Mouse (Mus musculus) myocyte (in vitro differentiated cells): ENCODE data around the gene Krt9.

Experiments
- MAX ChIP-seq: IDR thresholded peaks from one replicate; pipeline ENCODE4 v1.6.1; 2011; ENCODE audit warnings: low read depth, mild to moderate bottlenecking, control low read depth
- MYOG ChIP-seq, 3 experiments: IDR thresholded peaks; one replicate each; pipeline ENCODE4 v1.6.1; 2011; ENCODE audit warnings: control low read depth in 2 of 3, low read depth in 2 of 3, mild to moderate bottlenecking in 2 of 3; ENCODE audit not compliant: insufficient read length in 2 of 3, control insufficient read depth in 1 of 3, insufficient read depth in 1 of 3
- POLR2A ChIP-seq: IDR thresholded peaks from one replicate; pipeline ENCODE4 v1.6.1; 2011; ENCODE audit warnings: low read depth, mild to moderate bottlenecking, control low read depth, moderate library complexity; ENCODE audit not compliant: insufficient read length
- SRF ChIP-seq: IDR thresholded peaks from one replicate; pipeline ENCODE4 v1.6.1; 2011; ENCODE audit warnings: low read depth; ENCODE audit not compliant: control insufficient read depth, insufficient read length
- TCF12 ChIP-seq: IDR thresholded peaks from one replicate; pipeline ENCODE4 v1.6.1; 2011; ENCODE audit warnings: mild to moderate bottlenecking, control low read depth; ENCODE audit not compliant: poor library complexity, insufficient read depth, severe bottlenecking
- USF1 ChIP-seq: IDR thresholded peaks from one replicate; pipeline ENCODE4 v1.6.1; 2011; ENCODE audit warnings: low read depth, mild to moderate bottlenecking, control low read depth, moderate library complexity

DNA sequence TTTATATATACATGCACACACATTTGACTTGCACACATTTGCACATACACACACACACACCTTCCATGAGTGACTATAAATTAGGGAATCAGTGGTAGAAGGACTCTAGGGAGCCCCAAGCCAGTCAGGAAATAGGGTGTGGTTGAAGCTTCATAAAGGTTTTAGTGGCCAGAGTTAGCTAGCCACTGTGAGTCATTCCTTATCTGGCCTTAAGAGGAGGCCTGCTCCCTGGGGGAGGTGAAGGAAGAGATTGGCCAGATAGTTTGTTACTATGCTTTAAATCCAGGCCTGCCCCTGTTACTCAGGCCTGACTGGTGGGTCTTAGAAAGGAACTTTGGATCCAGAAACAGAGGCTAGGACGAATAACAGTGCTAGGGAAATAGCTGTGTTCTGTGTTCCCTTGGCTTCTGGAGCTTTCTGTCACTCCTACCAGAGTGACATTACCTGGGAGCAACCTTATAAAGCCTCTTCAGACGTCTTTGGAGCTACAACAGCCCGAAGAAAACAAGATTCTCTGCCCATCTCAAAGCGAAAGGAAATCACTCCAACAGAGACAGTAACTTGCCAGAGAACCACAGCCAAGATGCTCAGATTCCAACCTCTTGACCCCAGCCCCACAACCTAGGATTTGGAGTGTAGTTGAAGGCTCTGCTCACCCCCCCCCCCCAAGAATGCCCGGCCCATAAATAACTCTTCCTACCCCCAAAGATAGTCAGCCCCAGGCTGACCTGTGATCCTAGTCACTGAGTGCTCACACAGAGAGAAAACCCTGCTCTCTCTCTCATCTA, 45.3 kb downstream of the Krt9 start:
- TF ChIP-seq MYOG (IDR thresholded peaks at IDR 0.05; ENCODE audit: control insufficient read depth in 1 of 3, insufficient read depth in 1 of 3, insufficient read length in 2 of 3, low read depth in 2 of 3) (no peak), SRF (no peak), POLR2A (no peak), TCF12 (no peak), USF1 (no peak), MAX (no peak)
